Mouse (Mus musculus): Measurements from ENCODE around the gene Usp47. TPM values are rescaled to one million over a fixed set of nuclear protein-coding genes. Genes with fewer than 3 reads are reported as not detected.

Gene Usp47
- polyA plus RNA-seq, 1 experiment: 73.3 TPM

GRCm38 (mm10) chr7:112138509-112139405, 115.5 kb downstream of the Usp47 start:
- TF ChIP-seq POLR2A (IDR thresholded peaks at IDR 0.05; ENCODE audit: borderline replicate concordance, extremely low read depth, insufficient read depth, insufficient read length, poor library complexity, severe bottlenecking) (no peak), CTCF (IDR thresholded peaks at IDR 0.05; ENCODE audit: borderline replicate concordance, extremely low read depth, insufficient read depth, insufficient read length) (no peak)
- DNase-seq (ENCODE audit: low read depth): no peak

GRCm38 (mm10) chr7:112140725-112141124, 117.4 kb downstream of the Usp47 start:
- DNase-seq (ENCODE audit: low read depth): no peak
- TF ChIP-seq CTCF (IDR thresholded peaks at IDR 0.05; ENCODE audit: borderline replicate concordance, extremely low read depth, insufficient read depth, insufficient read length) (no peak), POLR2A (IDR thresholded peaks at IDR 0.05; ENCODE audit: borderline replicate concordance, extremely low read depth, insufficient read depth, insufficient read length, poor library complexity, severe bottlenecking) (no peak)

- no peak for TF ChIP-seq POLR2A (IDR thresholded peaks at IDR 0.05; ENCODE audit: borderline replicate concordance, extremely low read depth, insufficient read depth, insufficient read length, poor library complexity, severe bottlenecking)
- TF ChIP-seq CTCF (IDR thresholded peaks at IDR 0.05; ENCODE audit: borderline replicate concordance, extremely low read depth, insufficient read depth, insufficient read length): no peak
- DNase-seq (ENCODE audit: low read depth): peak; percentile 24
Observed at GRCm38 (mm10) chr7:112142616-112143015, 119.3 kb downstream of the Usp47 start.

GRCm38 (mm10) chr7:112143090-112143500, 119.8 kb downstream of the Usp47 start:
- peak; percentile 81 for DNase-seq (ENCODE audit: low read depth)
- TF ChIP-seq POLR2A (IDR thresholded peaks at IDR 0.05; ENCODE audit: borderline replicate concordance, extremely low read depth, insufficient read depth, insufficient read length, poor library complexity, severe bottlenecking) (no peak), CTCF (IDR thresholded peaks at IDR 0.05; ENCODE audit: borderline replicate concordance, extremely low read depth, insufficient read depth, insufficient read length) (no peak)

GRCm38 (mm10) chr7:112143978-112144377, 120.7 kb downstream of the Usp47 start:
- no peak for TF ChIP-seq POLR2A (IDR thresholded peaks at IDR 0.05; ENCODE audit: borderline replicate concordance, extremely low read depth, insufficient read depth, insufficient read length, poor library complexity, severe bottlenecking)
- TF ChIP-seq CTCF (IDR thresholded peaks at IDR 0.05; ENCODE audit: borderline replicate concordance, extremely low read depth, insufficient read depth, insufficient read length): no peak
- DNase-seq (ENCODE audit: low read depth): peak; percentile 71

GRCm38 (mm10) chr7:112144646-112145179, 121.4 kb downstream of the Usp47 start:
- TF ChIP-seq POLR2A (IDR thresholded peaks at IDR 0.05; ENCODE audit: borderline replicate concordance, extremely low read depth, insufficient read depth, insufficient read length, poor library complexity, severe bottlenecking): no peak
- TF ChIP-seq CTCF (IDR thresholded peaks at IDR 0.05; ENCODE audit: borderline replicate concordance, extremely low read depth, insufficient read depth, insufficient read length): no peak
- peak; percentile 6 for DNase-seq (ENCODE audit: low read depth)

- peak; percentile 6 for DNase-seq (ENCODE audit: low read depth)
- TF ChIP-seq POLR2A (IDR thresholded peaks at IDR 0.05; ENCODE audit: borderline replicate concordance, extremely low read depth, insufficient read depth, insufficient read length, poor library complexity, severe bottlenecking): no peak
- no peak for TF ChIP-seq CTCF (IDR thresholded peaks at IDR 0.05; ENCODE audit: borderline replicate concordance, extremely low read depth, insufficient read depth, insufficient read length)
Observed at GRCm38 (mm10) chr7:112147979-112148378, 124.7 kb downstream of the Usp47 start.

- no peak for DNase-seq (ENCODE audit: low read depth)
- no peak for TF ChIP-seq POLR2A (IDR thresholded peaks at IDR 0.05; ENCODE audit: borderline replicate concordance, extremely low read depth, insufficient read depth, insufficient read length, poor library complexity, severe bottlenecking)
- no peak for TF ChIP-seq CTCF (IDR thresholded peaks at IDR 0.05; ENCODE audit: borderline replicate concordance, extremely low read depth, insufficient read depth, insufficient read length)
Observed at GRCm38 (mm10) chr7:112149113-112149512, 125.8 kb downstream of the Usp47 start.

GRCm38 (mm10) chr7:112154445-112154844, 131.1 kb downstream of the Usp47 start:
- no peak for TF ChIP-seq CTCF (IDR thresholded peaks at IDR 0.05; ENCODE audit: borderline replicate concordance, extremely low read depth, insufficient read depth, insufficient read length)
- no peak for TF ChIP-seq POLR2A (IDR thresholded peaks at IDR 0.05; ENCODE audit: borderline replicate concordance, extremely low read depth, insufficient read depth, insufficient read length, poor library complexity, severe bottlenecking)
- DNase-seq (ENCODE audit: low read depth): peak; percentile 23

GRCm38 (mm10) chr7:112155194-112155593, 131.9 kb downstream of the Usp47 start:
- peak; percentile 13 for DNase-seq (ENCODE audit: low read depth)
- TF ChIP-seq POLR2A (IDR thresholded peaks at IDR 0.05; ENCODE audit: borderline replicate concordance, extremely low read depth, insufficient read depth, insufficient read length, poor library complexity, severe bottlenecking): no peak
- no peak for TF ChIP-seq CTCF (IDR thresholded peaks at IDR 0.05; ENCODE audit: borderline replicate concordance, extremely low read depth, insufficient read depth, insufficient read length)

- TF ChIP-seq CTCF (IDR thresholded peaks at IDR 0.05; ENCODE audit: borderline replicate concordance, extremely low read depth, insufficient read depth, insufficient read length): no peak
- no peak for TF ChIP-seq POLR2A (IDR thresholded peaks at IDR 0.05; ENCODE audit: borderline replicate concordance, extremely low read depth, insufficient read depth, insufficient read length, poor library complexity, severe bottlenecking)
Observed at GRCm38 (mm10) chr7:112157584-112158315, 134.4 kb downstream of the Usp47 start.

More at GRCm38 (mm10) chr7:112157584-112158315, 134.4 kb downstream of the Usp47 start:
- peak; percentile 48 for DNase-seq (ENCODE audit: low read depth)

All from brain, embryonic 14.5 days (tissue).